Mouse (Mus musculus) hindbrain, postnatal 0 days (tissue): ENCODE data around the gene Gm49373. TPM values are rescaled to one million over a fixed set of nuclear protein-coding genes. Genes with fewer than 3 reads are reported as not detected.

Experiments used
- ATAC-seq: fragments of 200-750 bp; cut with Nextera tagmentation; 2 replicates; pipeline ENCODE4 v1.8.0; 2017; ENCODE audit warnings: mild to moderate bottlenecking, moderate TSS enrichment, moderate library complexity
- DNase-seq: peaks from one replicate; pipeline ENCODE4 v3.0.0-alpha.2; 2015; ENCODE audit warnings: low spot score
- H3K27ac ChIP-seq: fragments of 300-500 bp; sonication (generic); 2 replicates; pipeline ENCODE4 v1.5.1; 2014; ENCODE audit warnings: mild to moderate bottlenecking
- H3K27me3 ChIP-seq: fragments of 300-500 bp; sonication (generic); 2 replicates; pipeline ENCODE4 v1.6.1; 2014; ENCODE audit warnings: low read length, mixed read lengths; ENCODE audit not compliant: insufficient read depth
- H3K36me3 ChIP-seq: fragments of 300-500 bp; sonication (generic); 2 replicates; pipeline ENCODE4 v1.6.1; 2014; ENCODE audit warnings: low read length, mixed read lengths; ENCODE audit not compliant: insufficient read depth
- H3K4me1 ChIP-seq: fragments of 300-500 bp; sonication (generic); 2 replicates; pipeline ENCODE4 v1.6.1; 2014; ENCODE audit warnings: antibody characterized with exemption, low read length, mixed read lengths; ENCODE audit not compliant: insufficient read depth
- H3K4me2 ChIP-seq: fragments of 300-500 bp; sonication (generic); 2 replicates; pipeline ENCODE4 v1.6.1; 2014; ENCODE audit warnings: low read depth, mild to moderate bottlenecking, low read length, moderate library complexity, mixed read lengths
- H3K4me3 ChIP-seq: fragments of 300-500 bp; sonication (generic); 2 replicates; pipeline ENCODE4 v1.5.1; 2014; ENCODE audit warnings: low read length
- H3K9ac ChIP-seq: fragments of 300-500 bp; sonication (generic); replicated peaks from 2 replicates; pipeline ENCODE4 v1.6.1; 2014; ENCODE audit warnings: mild to moderate bottlenecking, low read length, moderate library complexity, mixed read lengths
- H3K9me3 ChIP-seq: fragments of 300-500 bp; sonication (generic); 2 replicates; pipeline ENCODE4 v1.6.1; 2016; ENCODE audit warnings: low read length, mixed read lengths
- CTCF ChIP-seq: IDR thresholded peaks from 2 replicates; pipeline ENCODE4 v1.5.1; 2016; ENCODE audit warnings: antibody characterized with exemption, control low read depth, low read depth
- WGBS: fragments of 180-500 bp; shearing (Covaris S2); extraction: QIAGEN DNeasy Blood & Tissue Kit; methylation state at CpG from one replicate; pipeline ENCODE4 v1.1.7; 2014; 5-methylcytosine and 5-hydroxymethylcytosine counted together
- polyA plus RNA-seq: library from polyadenylated mRNA; unstranded; fragments of >200 nt; fragmentation: Nextera tagmentation; extraction: Ambion mirVana; gene quantifications from 2 replicates; pipeline ENCODE4 v1.2.1, GENCODE M21; 2015
- total RNA-seq: library from RNA; depleted of rRNA; stranded (reverse); fragments of >200 nt; gene quantifications from 2 replicates; pipeline ENCODE4 v1.2.3, GENCODE M21; 2014; rRNA removed

The Gm49373 gene
- total RNA-seq, result 0.50 and 0.73 TPM in 2 replicates
- polyA plus RNA-seq, result 0.37 and 0.48 TPM in 2 replicates

GRCm38 (mm10) chr9:21073044-21073840, at the start of gene Gm49373, which contains the start of gene Fdx1l:
Gene Gm49373 (minus strand): TSS chr9:21073096.
Gene Fdx1l (minus strand): TSS chr9:21073614.
- Histone ChIP-seq H3K4me2 (peak within 1 kb of the TSS; percentile 99), H3K27me3 (no peaks in the 10 kb centered on the region), H3K4me1 (peaks cover 15% of the 10 kb centered on the region; the same call in 1 of the 2 replicates), H3K9me3 (no peaks in the 10 kb centered on the region), H3K4me3 (peak within 1 kb of the TSS; percentile 84), H3K36me3 (peaks cover 12% of the 10 kb centered on the region; the same call in 1 of the 2 replicates), H3K9ac (peak within 1 kb of the TSS; percentile 88), H3K27ac (peak within 1 kb of the TSS; percentile 77)
- DNase-seq, result peak; percentile 95
- no peak for TF ChIP-seq CTCF
- ATAC-seq, result peak; percentile 94
- WGBS, result 3% methylated on average over 58 of the region's 58 CpGs

GRCm38 (mm10) chr9:21121483-21121882, 48.6 kb upstream of the Gm49373 start:
- WGBS, result 90% methylated on average over 16 of the region's 16 CpGs
- Histone ChIP-seq H3K27me3 (no peaks in the 10 kb centered on the region), H3K4me1 (no peaks in the 10 kb centered on the region), H3K9me3 (no peaks in the 10 kb centered on the region), H3K4me2 (no peak overlapping the region), H3K9ac (no peak overlapping the region), H3K4me3 (no peak overlapping the region), H3K27ac (no peak overlapping the region), H3K36me3 (peaks cover 28% of the 10 kb centered on the region; the same call in 1 of the 2 replicates)
- no peak for TF ChIP-seq CTCF
- DNase-seq (no peak), ATAC-seq (no peak)

DNA sequence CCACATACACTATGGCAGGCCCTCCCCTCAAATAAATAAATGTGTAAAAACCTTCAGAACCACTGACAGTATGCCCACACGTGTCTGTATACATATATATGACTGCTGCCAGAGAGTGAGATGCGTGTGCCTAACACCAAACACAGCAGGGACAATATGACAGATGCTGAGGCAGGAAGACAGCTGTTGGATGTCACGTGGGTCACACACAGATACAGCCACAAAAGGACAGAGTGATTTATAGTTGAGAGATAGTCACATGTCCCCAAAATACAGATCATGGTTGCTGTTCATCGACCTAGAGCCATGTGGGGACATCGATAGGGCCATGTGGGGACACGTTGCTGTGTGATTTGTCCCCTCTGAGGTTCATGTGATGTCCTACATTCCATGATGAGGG, 44.2 kb upstream of the Gm49373 start:
- Histone ChIP-seq H3K4me1 (no peaks in the 10 kb centered on the region), H3K4me3 (no peak overlapping the region), H3K27ac (no peak overlapping the region), H3K9ac (no peak overlapping the region), H3K4me2 (no peak overlapping the region), H3K36me3 (peaks cover 12% of the 10 kb centered on the region; the same call in 1 of the 2 replicates), H3K27me3 (no peaks in the 10 kb centered on the region), H3K9me3 (no peaks in the 10 kb centered on the region)
- 73% methylated on average over 6 of the region's 6 CpGs for WGBS
- ATAC-seq (no peak), DNase-seq (no peak)
- no peak for TF ChIP-seq CTCF

GRCm38 (mm10) chr9:21115105-21115504, 42.2 kb upstream of the Gm49373 start:
- WGBS, result 90% methylated on average over 8 of the region's 8 CpGs
- no peak for TF ChIP-seq CTCF
- no peaks in the 10 kb centered on the region for H3K36me3 ChIP-seq
- H3K9ac ChIP-seq, result no peak overlapping the region
- H3K4me1 ChIP-seq, result no peaks in the 10 kb centered on the region
- DNase-seq (no peak), ATAC-seq (no peak)
- H3K27ac ChIP-seq, result no peak overlapping the region
- no peaks in the 10 kb centered on the region for H3K9me3 ChIP-seq
- H3K27me3 ChIP-seq, result no peaks in the 10 kb centered on the region
- no peak overlapping the region for H3K4me3 ChIP-seq
- no peak overlapping the region for H3K4me2 ChIP-seq

DNA sequence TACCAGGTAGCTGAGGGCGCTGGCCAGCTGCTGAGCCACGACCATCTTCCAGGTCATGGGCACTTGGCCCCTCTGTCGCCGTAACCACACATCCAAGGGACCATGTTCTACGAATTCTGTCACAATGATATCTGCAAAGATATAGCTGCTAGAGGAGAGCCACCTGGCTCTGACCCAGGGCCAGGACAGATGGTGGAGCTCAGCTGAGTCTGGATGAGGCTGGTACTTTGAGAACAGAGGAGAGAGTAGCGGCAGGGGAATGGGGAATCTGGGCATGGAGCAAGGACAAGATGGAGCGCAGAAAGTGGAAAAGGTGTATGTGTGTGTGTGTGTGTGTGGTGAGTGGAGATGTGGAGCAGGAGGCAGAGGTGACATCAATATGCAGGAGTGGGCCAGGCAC, 41.3 kb upstream of the Gm49373 start:
- Histone ChIP-seq H3K9me3 (no peaks in the 10 kb centered on the region), H3K9ac (no peak overlapping the region), H3K4me3 (no peak overlapping the region), H3K27me3 (no peaks in the 10 kb centered on the region), H3K36me3 (no peaks in the 10 kb centered on the region), H3K4me2 (no peak overlapping the region), H3K27ac (no peak overlapping the region), H3K4me1 (no peaks in the 10 kb centered on the region)
- 85% methylated on average over 7 of the region's 7 CpGs for WGBS
- DNase-seq (no peak), ATAC-seq (no peak)
- no peak for TF ChIP-seq CTCF

- Histone ChIP-seq H3K36me3 (0 out of 2 replicates have a peak, but pooled peaks cover 4% of the 10 kb centered on the region), H3K9me3 (no peaks in the 10 kb centered on the region), H3K4me2 (no peak overlapping the region), H3K4me1 (no peaks in the 10 kb centered on the region), H3K27me3 (no peaks in the 10 kb centered on the region), H3K9ac (no peak overlapping the region), H3K4me3 (no peak overlapping the region), H3K27ac (no peak overlapping the region)
- 90% methylated on average over 6 of the region's 6 CpGs for WGBS
- DNase-seq (no peak), ATAC-seq (no peak)
- no peak for TF ChIP-seq CTCF
Observed at GRCm38 (mm10) chr9:21113751-21114150, 40.9 kb upstream of the Gm49373 start.
